Mouse (Mus musculus) layer of hippocampus, postnatal 14 days (tissue): Measurements from ENCODE around the gene Sertad2. TPM values are rescaled to one million over a fixed set of nuclear protein-coding genes. Genes with fewer than 3 reads are reported as not detected.

Source experiments
- DNase-seq, 2 experiments: peaks; one replicate each; pipeline ENCODE4 v3.0.0; 2021 to 2022; ENCODE audit warnings: low spot score in 2 of 2, mixed read lengths in 1 of 2
- total RNA-seq, 2 experiments: library from RNA; stranded (reverse); gene quantifications; 2 replicates each; pipeline ENCODE4 v1.2.3; 2021

Sertad2 gene
- total RNA-seq, 2 experiments from 2014 or later = 18.7 to 20.9 TPM

DNA sequence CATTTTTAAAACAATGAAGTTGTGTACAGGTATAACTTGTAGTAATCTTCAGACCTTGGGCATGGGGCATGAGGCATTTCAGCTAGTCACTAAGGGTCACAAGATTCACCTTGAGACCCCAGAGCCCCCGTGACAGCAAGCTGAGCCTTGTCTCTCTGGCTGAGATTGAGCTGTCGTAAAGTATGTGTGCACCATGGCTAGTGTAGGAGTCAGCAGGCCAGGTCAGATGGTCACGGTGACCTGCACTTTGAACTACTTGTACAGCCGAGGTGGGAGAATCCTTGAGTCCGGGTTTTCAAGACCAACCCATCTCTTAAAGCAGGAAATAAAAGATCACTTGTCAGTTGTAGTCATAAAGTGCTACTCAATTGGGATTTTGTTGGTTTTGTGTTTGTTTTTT, 100.1 kb downstream of the Sertad2 start:
- no peak for DNase-seq

DNA sequence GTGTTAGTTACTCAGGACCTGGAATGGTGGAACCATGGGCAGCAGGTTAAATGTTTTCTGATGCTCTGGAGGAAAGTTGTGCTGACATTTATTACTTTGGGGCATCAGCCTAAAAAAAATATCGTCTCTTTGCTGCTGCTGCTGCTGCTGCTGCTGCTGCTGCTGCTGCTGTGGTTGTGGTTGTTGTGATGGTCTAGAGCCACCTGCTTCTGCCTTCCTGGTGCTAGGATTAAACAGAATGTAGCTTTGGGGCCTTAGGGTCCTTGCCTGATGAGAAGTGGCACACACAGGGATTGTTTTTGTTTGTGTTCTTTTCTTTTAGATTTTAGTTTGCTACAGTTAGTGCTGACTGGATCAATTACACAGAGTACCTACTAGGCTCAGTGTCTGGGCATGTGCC, 101.1 kb downstream of the Sertad2 start:
- no peak for DNase-seq

DNA sequence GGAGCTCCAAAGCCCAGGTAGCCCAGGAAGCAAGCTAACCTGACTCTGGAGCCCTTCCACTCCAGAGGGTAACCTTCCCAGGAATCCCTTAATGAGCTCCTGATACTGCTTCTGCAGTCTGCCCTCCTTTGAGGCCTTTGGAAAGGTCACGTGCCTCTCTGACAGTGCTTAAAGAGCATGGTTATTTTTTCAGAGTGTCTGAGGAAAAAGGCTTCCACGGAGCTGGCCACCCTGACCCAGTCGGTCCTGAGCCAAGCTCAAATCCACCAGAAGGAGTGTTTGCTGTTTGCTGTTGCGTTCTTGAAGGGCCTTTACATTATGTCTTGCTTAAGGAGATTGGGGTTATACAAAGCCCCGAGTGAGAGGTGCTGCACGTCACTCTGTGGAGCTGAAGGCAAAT, 101.8 kb downstream of the Sertad2 start:
- no peak for DNase-seq

- no peak for DNase-seq
Observed at GRCm38 (mm10) chr11:20645521-20645920, 102.5 kb downstream of the Sertad2 start.

DNA sequence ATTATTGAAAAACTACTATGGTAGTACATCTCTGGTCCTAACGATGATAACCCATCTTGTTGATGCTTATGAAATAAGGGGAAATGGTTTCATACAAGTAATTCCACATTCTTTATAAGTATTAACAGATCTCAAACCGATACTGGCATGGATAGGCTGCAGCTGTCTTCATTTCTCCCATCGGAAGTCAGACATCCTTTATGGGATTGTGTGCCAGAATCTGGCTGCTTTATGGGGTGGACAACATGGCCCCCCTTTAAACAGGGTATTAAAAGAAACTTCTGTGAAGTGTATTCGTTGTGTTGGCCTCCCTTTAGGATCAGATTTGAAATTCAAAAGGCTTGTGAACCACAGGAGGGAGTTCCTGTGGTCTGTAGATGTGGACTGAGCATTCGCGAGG, 103.1 kb downstream of the Sertad2 start:
- DNase-seq = no peak

DNA sequence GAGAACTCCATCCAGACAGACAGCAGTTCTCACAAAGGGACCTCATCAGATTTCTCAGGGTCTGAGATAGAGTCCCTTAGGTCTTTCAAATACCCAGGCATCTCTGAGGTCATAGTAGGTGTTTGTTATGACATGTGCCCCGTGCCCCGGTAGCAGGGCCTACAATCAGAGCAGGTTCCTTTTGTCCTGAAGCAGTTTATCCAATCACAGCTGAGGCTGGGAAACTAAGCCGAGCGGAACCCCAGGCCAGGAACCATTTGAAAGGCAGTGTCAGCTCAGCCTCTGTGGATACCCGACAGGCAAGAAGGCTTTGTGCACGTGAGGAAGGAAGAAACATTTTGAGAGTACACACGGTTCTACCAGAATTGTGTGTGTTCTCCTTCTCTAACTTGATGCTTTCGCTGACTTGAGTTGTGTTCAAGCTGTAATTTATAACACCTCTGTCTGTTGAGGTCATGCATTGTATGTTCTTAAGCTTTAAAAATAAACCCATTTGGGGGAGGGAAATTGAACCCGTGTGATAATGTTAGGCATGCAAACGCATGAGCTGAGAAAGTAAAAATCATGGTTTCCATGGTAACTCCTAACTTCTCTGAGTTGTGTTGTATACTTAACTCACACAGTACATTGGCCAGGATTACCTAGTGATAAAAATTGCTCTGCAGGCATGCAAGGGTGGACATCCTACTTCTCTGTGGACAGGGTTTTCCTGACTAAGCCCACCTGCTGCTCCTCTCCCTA, 104.1 kb downstream of the Sertad2 start:
- no peak for DNase-seq

- no peak for DNase-seq
Observed at GRCm38 (mm10) chr11:20647902-20648625, 105.0 kb downstream of the Sertad2 start.

DNA sequence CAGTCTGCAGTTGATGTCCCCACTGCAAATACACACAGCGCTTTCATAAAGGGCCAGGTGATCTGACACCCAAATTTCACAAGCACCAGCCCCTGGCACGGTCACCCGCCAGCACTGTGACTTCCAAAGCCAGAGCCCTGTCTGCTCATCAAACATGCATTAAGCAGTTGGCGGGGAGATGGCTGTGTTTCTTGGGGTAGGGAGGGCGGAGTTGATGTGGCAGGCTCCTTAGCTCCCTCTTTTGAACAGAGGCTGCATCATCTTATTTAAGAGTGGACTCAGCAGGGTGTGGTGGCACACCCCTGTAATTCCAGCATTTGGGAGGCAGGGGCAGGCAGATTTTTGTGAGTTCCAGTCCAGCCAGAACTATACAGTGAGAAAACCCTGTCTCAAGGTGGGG, 106.4 kb downstream of the Sertad2 start:
- DNase-seq = no peak

- peak; percentile 43 to 64 for DNase-seq
Observed at GRCm38 (mm10) chr11:20650006-20650639, 107.1 kb downstream of the Sertad2 start.

- DNase-seq = no peak
Observed at GRCm38 (mm10) chr11:20651166-20651565, 108.1 kb downstream of the Sertad2 start.

- DNase-seq = peak; percentile 61 to 66
Observed at GRCm38 (mm10) chr11:20655795-20656710, 113.0 kb downstream of the Sertad2 start.

- peak in 1 of 2 experiments; percentile 31 for DNase-seq
Observed at GRCm38 (mm10) chr11:20656711-20657057, 113.6 kb downstream of the Sertad2 start.

- DNase-seq = no peak
Observed at GRCm38 (mm10) chr11:20659094-20659493, 116.0 kb downstream of the Sertad2 start.

DNA sequence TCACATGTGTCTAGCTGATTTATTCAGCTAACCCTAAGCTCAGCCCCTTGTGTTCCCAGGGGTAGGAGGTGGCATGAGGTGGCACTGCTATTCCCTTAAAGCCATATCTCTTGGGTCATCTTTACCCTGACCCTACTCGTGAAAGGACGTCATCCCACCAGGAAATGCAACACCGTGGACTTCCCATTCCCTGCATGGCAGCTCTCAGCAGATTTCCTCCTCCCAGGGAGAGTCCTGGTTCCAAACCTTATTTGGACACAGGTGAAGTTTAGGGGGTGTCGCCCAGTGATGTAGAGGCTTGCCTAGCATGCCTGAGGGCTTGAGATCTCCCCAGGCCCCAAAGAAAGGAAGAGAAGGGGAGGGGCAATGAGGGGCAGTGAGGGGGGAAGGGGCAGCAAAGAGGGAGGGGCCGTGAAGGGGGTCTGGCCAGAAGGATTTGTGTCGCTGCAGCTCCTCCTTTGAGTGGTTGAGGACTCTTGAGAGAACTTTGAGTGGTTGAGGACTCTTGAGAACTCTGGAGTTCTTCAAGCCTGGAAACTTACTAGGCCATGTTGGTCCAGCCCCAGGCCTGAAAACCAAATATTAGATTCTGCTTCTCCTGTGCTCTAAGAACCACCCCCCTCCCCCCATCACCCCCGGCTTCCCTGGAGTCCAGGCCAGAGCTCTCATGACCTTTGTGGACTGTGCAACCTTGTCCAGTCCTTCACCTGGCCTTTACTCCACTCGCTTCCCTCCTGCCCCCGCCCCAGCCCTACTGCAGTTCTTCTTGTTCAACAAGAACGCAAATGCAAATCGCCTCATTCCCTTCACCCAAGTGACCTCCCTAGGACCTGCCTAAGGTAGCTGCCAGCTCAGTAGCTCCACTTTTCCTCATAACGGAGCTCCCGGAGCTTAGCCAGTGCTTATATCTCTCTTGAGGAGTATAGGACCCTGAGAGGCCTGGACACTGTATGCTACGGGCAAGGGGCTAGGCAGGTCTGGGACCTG, 117.4 kb downstream of the Sertad2 start:
- no peak for DNase-seq

DNA sequence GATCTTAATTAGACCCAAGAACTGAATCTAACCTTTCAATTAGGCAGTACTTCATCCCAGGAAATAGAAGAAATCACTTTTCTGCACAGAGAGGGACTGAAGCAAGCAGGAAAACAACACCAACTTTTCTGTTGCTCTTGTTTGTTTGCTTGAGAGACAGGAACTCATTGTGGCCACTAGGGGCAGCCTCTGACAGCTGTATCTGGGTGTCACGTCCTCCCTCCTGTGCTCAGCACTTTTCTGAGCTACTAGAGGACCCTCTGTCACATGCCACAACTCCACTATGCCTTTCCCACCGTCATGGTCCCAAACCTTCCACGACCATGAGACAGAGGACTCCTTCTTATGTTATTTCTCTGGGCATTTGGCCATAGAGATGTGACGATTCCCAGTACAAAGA, 118.6 kb downstream of the Sertad2 start:
- DNase-seq = no peak

GRCm38 (mm10) chr11:20662811-20663210, 119.8 kb downstream of the Sertad2 start:
- DNase-seq = no peak

DNA sequence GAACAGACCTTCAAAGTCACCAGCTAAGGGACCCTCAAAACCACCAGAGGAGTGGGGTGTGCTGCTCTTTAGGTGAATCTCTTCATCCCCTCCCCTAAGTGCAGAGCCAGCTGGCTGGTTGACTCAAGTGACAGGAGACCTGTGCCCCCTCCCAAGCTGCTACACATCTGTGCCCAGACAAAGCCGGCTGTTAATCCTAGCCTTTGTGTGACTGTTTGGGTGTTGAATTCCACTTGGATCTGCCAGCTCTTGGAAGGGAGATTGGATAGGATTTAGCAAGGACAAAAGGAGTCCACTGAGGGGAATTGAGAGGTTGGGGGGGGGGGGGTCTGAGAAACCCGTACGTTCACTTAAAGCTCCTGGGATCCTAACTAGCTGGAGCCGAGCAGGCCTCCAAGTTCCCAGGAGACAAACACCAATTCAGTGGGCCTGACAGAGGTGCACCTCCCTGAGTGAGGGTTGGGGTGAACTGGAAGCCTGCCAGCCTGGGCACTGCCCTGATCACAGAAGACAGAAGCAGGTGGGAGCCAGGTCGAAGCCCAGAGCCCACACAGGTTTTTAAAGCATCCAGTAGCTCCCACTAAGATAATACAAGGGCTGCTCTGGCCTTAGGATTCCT, 120.6 kb downstream of the Sertad2 start:
- DNase-seq = no peak

DNA sequence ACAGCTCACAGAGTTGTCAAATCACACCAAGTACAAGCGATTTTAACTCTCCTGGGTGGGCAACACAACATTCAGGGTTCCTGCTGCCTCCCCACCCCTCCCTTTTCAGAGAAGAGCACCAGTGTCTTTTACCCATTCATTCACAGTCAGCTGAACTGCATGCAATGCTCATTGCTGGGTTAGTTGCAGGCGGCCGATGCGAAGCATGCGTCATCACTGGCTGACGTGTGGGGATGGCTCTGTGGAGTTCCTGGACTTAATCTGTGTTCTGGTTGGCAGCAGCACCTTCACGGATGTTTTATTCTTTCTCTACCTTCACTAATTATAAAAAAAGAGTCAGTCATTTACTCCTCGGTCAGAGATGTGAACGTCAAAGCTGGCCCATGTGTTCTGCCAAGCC, 121.8 kb downstream of the Sertad2 start:
- no peak for DNase-seq

- DNase-seq = no peak
Observed at GRCm38 (mm10) chr11:20671789-20672392, 128.8 kb downstream of the Sertad2 start.
